Mouse (Mus musculus) left cerebral cortex, postnatal 10 days (tissue): ENCODE measurements around the gene Dlx6. TPM values are rescaled to one million over a fixed set of nuclear protein-coding genes. Genes with fewer than 3 reads are reported as not detected.
A peak's percentile ranks its signal among the peaks of the same experiment; 100 is the strongest.

ENCODE experiments used
- DNase-seq, 2 experiments: peaks; one replicate each; pipeline ENCODE4 v3.0.0; 2021 to 2022; ENCODE audit warnings: low spot score in 2 of 2, mixed read lengths in 1 of 2; ENCODE audit errors: extremely low spot score in 1 of 2
- intact Hi-C: fragments of 180-260 bp; cut with DNase I; formaldehyde crosslinking; loops from one replicate; pipeline ENCODE4 v1.15.1; 2025
- total RNA-seq, 2 experiments: library from RNA; stranded (reverse); gene quantifications; 2 replicates each; pipeline ENCODE4 v1.2.3; 2021

Dlx6 gene
- total RNA-seq, 2 experiments from 2014 or later: 10.1 to 13.4 TPM

GRCm38 (mm10) chr6:6873476-6874072 lies 10.4 kb downstream of the Dlx6 start:
- intact Hi-C loops: loop anchor here (2.0 kb wide), 1 partner anchor 19 kb away; no protein-coding TSS in a partner anchor
- no peak for DNase-seq

DNA sequence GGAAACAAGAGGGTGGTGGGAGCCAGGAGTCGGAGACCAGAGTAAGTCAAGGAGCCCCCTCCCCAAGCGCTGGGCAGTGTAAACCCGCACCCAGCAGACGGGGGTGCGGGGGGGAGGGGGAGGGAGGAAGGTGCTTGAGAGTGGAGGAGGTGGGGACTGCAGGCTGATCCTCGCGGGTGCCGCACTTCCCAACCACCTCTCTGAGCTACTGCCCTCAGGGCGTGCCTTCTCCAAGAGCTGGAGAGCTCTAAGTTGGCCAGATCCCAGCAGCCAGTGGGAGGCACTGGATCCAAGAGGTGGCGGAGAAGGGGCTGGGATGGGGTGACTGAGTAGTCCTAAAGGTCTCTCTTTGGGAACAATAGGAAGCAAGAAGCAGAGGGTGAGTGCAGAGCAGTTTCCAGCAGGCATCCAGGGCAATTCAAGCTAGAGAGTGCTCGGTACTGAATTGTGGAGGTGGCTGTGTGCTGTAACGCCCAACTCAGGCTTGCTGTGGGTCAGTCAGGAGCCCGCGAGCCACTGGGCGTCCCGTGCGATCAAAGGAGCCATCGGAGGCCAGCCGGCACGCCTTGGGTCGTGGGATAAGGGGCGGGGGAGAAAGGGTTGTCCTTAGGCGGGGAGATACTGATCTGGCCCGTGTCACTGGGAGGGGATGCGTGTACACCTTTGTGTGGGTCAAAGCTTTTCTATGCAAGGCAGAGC lies 11.1 kb downstream of the Dlx6 start:
- intact Hi-C loops: loop anchor here (2.0 kb wide), 1 partner anchor 19 kb away; no protein-coding TSS in a partner anchor
- no peak for DNase-seq

DNA sequence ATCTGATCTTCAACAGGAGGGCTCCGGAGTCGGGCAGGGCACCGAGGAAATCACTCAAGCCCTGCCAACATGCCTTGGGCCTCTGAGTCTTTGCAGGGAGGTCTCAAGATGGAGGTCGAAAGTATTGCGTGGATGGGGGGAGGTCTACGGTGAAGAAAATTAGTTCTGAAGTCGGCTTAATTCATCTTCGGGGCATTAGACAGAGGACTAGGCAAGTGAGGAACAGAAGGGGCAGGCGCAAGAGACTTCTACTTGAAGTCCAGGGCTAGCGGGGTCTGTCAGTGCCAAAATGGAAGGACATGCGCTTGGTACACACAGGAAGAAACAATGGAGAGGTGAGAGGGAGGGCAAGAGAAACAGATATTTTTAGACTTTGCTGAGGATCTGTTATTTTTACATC lies 12.0 kb downstream of the Dlx6 start:
- intact Hi-C loops: loop anchor here (2.0 kb wide), 1 partner anchor 20 kb away; no protein-coding TSS in a partner anchor
- DNase-seq: no peak

DNA sequence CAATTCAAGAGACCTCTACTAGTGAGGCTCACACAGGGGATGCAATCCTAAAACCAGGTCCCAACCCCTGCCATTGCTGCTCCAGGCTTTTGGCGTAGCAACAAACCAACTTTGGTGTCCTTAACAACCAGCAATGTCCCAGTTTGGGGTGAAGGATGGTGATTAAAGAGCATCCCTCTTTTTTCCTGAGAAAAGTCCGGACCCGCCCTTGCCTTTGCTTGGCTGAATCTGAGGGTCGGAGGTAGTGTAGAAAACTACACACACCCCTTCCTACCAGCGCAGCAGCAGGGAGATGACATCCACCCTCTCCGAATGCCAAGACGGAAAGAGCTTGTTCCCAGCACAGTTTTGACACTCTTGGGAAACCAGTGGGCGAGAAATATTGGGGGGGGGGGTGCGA lies 12.5 kb downstream of the Dlx6 start:
- no peak for DNase-seq
- intact Hi-C loops: loop anchor here (2.0 kb wide), 1 partner anchor 21 kb away; no protein-coding TSS in a partner anchor

DNA sequence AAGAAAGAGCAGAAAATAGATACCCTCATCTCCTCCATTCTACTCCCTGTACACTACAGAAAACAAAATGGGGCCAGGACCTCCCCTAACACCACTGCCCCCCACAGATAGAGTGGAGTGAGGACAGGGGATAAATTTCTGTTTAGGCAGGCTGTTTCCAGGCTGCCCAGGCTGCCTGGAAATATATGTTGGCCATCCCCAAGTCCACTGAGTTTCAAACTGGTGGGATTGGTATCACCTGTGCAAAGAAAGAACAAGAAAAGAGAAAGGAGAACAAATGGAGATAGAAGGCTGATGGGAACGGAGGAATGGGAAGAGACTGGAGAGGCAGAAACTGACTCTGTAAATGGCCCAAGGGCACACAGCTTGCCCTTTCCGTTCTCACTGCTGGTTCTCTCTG lies 13.1 kb downstream of the Dlx6 start:
- no peak for DNase-seq
- intact Hi-C loops: no loop called here

GRCm38 (mm10) chr6:6876731-6877130 lies 13.6 kb downstream of the Dlx6 start:
- intact Hi-C loops: no loop called here

GRCm38 (mm10) chr6:6877346-6877910 lies 14.3 kb downstream of the Dlx6 start:
- intact Hi-C loops: no loop called here
- DNase-seq: no peak

More at GRCm38 (mm10) chr6:6876731-6877130, 13.6 kb downstream of the Dlx6 start:
- DNase-seq: no peak

DNA sequence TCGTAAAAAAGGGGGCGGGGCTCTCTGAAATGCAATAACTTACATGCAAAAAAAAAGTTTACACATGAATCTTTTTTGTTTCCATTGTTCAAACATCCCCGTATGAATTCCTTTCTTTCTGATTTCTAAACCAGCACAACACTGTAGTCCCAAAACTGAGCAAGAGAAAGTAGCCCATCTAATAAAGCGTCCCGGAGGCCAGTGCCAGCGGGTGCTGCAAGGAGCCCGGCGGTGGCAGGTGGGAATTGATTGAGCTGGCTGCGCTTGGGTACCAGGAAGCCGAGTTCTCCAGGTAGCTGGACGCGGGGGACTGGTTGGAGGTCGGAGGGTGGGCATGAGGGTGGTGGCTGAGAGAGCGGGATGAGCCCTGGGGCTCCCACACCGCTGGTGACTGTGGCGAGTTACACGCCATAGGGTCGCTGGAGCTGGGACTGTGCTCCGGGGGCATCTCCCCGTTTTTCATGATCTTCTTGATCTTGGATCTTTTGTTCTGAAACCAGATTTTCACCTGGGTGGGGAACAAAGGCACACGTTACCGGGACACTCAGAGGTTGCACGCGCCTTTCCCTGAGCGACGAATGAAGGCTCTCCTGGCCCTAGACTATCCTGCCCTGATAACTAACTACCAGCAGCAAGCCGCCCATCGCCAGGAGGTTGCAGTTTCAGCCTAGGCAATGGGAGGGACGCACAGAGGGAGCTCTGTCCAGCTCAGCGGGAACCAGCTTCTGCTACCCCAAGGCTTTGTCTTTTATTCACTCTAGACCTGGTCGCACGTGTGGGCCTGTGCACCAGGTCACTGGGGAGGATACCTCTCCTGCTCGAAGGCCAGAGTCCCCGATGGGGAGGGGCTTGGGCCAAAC lies 15.1 kb downstream of the Dlx6 start:
- intact Hi-C loops: no loop called here
- DNase-seq: no peak

- intact Hi-C loops: no loop called here
These were observed 15.7 kb downstream of the Dlx6 start for GRCm38 (mm10) chr6:6878841-6879291.

GRCm38 (mm10) chr6:6879371-6880325 lies 16.5 kb downstream of the Dlx6 start:
- intact Hi-C loops: loop anchor here (10.0 kb wide), 2 partner anchors 775 to 1235 kb away; no protein-coding TSS in a partner anchor
- no peak for DNase-seq

More at GRCm38 (mm10) chr6:6878841-6879291, 15.7 kb downstream of the Dlx6 start:
- DNase-seq: no peak

DNA sequence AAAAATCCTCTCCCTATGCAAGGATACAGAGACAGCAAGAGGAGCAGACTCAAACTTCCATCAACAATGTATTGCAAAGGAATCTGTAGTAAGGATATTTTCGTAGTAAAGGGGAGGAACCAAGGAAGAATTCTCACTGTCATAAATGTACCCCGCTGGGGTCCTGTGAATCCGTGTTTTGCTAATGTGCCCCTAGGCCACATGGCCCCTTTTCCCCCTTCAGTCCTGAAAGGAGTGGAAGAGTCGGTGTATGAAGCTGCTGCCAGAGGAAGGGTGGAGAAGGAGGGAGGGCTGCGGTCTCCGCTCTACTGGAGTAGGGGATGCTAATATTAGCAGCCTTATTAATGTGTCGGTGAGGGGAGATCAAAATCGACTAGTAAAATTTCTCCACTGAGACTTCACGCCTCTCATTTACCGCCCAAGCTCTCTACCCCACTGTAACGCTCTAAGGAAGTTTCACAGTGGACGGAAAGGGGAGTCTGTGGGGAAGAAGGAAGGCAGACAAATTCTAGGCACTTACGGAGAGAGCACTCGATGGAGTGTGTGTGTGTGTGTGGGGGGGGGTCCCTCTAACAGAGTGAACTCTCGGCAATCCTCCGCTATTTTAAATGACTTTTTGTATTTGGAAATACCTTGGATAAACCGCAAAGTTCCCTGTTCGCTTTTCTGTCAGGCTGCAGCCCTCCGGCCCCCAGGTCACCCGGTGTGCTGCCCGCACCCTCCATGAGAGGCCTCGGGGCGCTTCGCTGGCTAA lies 17.4 kb downstream of the Dlx6 start:
- DNase-seq: no peak
- intact Hi-C loops: loop anchor here (10.0 kb wide), 2 partner anchors 776 to 1236 kb away; no protein-coding TSS in a partner anchor

DNA sequence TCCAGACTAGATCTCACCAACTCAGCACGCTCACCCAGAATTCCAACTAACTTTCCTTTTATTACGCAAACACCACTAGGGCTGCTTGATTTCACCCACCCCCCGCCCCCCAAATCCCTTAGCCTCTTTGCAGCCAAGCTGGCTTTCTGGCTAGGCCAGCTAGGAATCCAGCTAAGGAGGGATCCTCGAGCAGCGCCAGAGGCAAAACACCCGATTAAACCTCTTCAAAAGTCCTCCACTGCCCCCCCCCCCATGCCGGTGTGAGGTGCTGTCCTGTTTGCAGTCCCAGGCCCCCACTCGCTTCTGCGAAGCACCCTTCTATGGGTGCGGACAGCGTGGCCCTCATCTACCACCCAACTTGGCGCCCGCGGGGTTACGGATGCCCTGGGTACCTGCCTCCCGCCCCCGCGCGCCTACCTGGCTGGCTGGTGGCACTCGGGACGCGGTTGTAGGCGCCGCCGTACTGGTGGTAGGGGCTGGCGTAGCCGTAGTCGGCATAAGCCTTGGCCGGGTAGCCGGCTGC lies 18.0 kb downstream of the Dlx6 start:
- intact Hi-C loops: loop anchor here (10.0 kb wide), 2 partner anchors 776 to 1236 kb away; no protein-coding TSS in a partner anchor

GRCm38 (mm10) chr6:6881638-6882190 lies 18.6 kb downstream of the Dlx6 start, which contains the start of gene Dlx5:
Gene Dlx5 (minus strand): TSS chr6:6882085.
- intact Hi-C loops: loop anchor here (10.0 kb wide), 2 partner anchors 777 to 1237 kb away; no protein-coding TSS in a partner anchor
- DNase-seq: peak; percentile 56

More for the DNA sequence above, 18.0 kb downstream of the Dlx6 start:
- DNase-seq: peak in 1 of 2 experiments; percentile 46

DNA sequence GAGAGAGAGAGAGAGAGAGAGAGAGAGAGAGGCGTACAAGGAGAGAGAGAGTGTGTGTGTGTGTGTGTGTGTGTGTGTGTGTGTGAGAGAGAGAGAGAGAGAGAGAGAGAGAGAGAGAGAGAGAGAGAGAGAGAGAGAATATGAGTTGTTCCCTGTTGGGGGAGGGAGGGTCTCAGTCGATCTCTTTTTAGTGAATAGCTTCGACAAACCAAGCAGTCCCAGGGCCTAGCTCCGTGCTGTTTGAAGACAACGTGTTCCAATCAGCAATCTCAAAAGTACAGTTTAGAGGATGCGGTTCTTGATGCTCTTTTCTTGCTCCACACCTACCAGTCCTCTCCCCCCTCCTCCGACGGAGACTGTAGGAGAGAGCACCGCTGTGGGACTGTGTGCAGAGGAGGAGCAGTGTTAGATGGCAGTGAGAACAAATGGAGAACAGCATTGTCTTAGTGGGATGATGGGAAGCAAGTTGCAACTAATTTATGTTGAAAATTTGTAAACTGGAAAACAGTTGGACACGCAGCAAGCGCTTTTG lies 19.2 kb downstream of the Dlx6 start:
- intact Hi-C loops: loop anchor here (10.0 kb wide), 2 partner anchors 778 to 1238 kb away; no protein-coding TSS in a partner anchor
- no peak for DNase-seq

- intact Hi-C loops: loop anchor here (2.0 to 10.0 kb wide), 4 partner anchors 780 to 1240 kb away; no protein-coding TSS in a partner anchor
- peak; percentile 57 to 71 for DNase-seq
These were observed 21.8 kb downstream of the Dlx6 start for GRCm38 (mm10) chr6:6884897-6885296.

DNA sequence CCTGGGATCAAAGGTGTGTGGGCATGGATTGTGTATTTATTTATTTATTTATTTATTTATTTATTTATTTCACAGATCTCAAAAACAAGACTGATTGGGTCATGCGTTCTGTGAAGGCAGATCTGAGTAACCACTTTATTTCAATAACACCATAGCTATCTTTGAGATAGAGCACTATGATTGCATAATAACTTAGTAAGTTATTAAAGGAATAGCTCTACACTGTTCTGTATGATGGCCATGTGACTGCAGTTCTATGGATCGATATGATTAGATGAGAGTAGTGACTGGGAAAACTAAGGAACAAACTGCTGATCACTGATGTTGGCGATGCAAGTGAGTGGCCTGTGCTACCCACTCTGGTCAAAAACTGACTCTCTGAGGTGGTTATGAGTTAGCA lies 23.1 kb downstream of the Dlx6 start:
- DNase-seq: no peak
- intact Hi-C loops: loop anchor here (10.0 kb wide), 2 partner anchors 781 to 1241 kb away; no protein-coding TSS in a partner anchor
